Mouse (Mus musculus) neural tube, embryonic 13.5 days (tissue): Measurements from ENCODE around the gene Pax9. TPM values are rescaled to one million over a fixed set of nuclear protein-coding genes. Genes with fewer than 3 reads are reported as not detected.

ENCODE experiments used
- ATAC-seq: fragments of 200-750 bp; cut with Nextera tagmentation; 2 replicates; pipeline ENCODE4 v1.8.0; 2017; ENCODE audit warnings: low read depth, mild to moderate bottlenecking, moderate TSS enrichment, moderate library complexity
- H3K27ac ChIP-seq: fragments of 300-500 bp; sonication (generic); replicated peaks from 2 replicates; pipeline ENCODE4 v1.5.1; 2015; ENCODE audit warnings: moderate library complexity, mild to moderate bottlenecking, inconsistent platforms
- H3K27me3 ChIP-seq: fragments of 300-500 bp; sonication (generic); 2 replicates; pipeline ENCODE4 v1.6.1; 2015; ENCODE audit warnings: mild to moderate bottlenecking, inconsistent platforms
- H3K36me3 ChIP-seq: fragments of 300-500 bp; sonication (generic); 2 replicates; pipeline ENCODE4 v1.6.1; 2015; ENCODE audit warnings: mild to moderate bottlenecking, inconsistent platforms
- H3K4me1 ChIP-seq: fragments of 300-500 bp; sonication (generic); replicated peaks from 2 replicates; pipeline ENCODE4 v1.6.1; 2015; ENCODE audit warnings: inconsistent platforms
- H3K4me2 ChIP-seq: fragments of 300-500 bp; sonication (generic); 2 replicates; pipeline ENCODE4 v1.6.1; 2015; ENCODE audit warnings: inconsistent platforms, mild to moderate bottlenecking, moderate library complexity
- H3K4me3 ChIP-seq: fragments of 300-500 bp; sonication (generic); 2 replicates; pipeline ENCODE4 v1.5.1; 2015; ENCODE audit warnings: mild to moderate bottlenecking, inconsistent platforms
- H3K9ac ChIP-seq: fragments of 300-500 bp; sonication (generic); 2 replicates; pipeline ENCODE4 v1.6.1; 2015; ENCODE audit warnings: moderate library complexity, mild to moderate bottlenecking, inconsistent platforms
- H3K9me3 ChIP-seq: fragments of 300-500 bp; sonication (generic); 2 replicates; pipeline ENCODE4 v1.6.1; 2016; ENCODE audit warnings: inconsistent platforms
- WGBS: fragments of 180-500 bp; shearing (Covaris S2); methylation state at CpG from one replicate; pipeline ENCODE4 v1.1.7; 2015; 5-methylcytosine and 5-hydroxymethylcytosine counted together
- polyA plus RNA-seq: library from polyadenylated mRNA; unstranded; fragments of >200 nt; fragmentation: Nextera tagmentation; extraction: Ambion mirVana; gene quantifications from 2 replicates; pipeline ENCODE4 v1.2.1, GENCODE M21; 2015

The Pax9 gene
- polyA plus RNA-seq: 0.56 and 2.2 TPM in 2 replicates

GRCm38 (mm10) chr12:56691427-56692079 lies at the start of gene Pax9:
Pax9 (plus strand) TSS chr12:56691767.
- no peaks in the 10 kb centered on the region for H3K36me3 ChIP-seq
- H3K9me3 ChIP-seq: no peaks in the 10 kb centered on the region
- H3K4me3 ChIP-seq: peak within 1 kb of the TSS; percentile 17
- no peak for ATAC-seq
- H3K9ac ChIP-seq: no peak within 1 kb of the TSS
- H3K27me3 ChIP-seq: peaks cover 100% of the 10 kb centered on the region
- no peak within 1 kb of the TSS for H3K27ac ChIP-seq
- whole genome bisulfite sequencing: 1% methylated on average over 39 of the region's 40 CpGs
- H3K4me1 ChIP-seq: peaks cover 19% of the 10 kb centered on the region
- peak within 1 kb of the TSS; percentile 30 for H3K4me2 ChIP-seq

DNA sequence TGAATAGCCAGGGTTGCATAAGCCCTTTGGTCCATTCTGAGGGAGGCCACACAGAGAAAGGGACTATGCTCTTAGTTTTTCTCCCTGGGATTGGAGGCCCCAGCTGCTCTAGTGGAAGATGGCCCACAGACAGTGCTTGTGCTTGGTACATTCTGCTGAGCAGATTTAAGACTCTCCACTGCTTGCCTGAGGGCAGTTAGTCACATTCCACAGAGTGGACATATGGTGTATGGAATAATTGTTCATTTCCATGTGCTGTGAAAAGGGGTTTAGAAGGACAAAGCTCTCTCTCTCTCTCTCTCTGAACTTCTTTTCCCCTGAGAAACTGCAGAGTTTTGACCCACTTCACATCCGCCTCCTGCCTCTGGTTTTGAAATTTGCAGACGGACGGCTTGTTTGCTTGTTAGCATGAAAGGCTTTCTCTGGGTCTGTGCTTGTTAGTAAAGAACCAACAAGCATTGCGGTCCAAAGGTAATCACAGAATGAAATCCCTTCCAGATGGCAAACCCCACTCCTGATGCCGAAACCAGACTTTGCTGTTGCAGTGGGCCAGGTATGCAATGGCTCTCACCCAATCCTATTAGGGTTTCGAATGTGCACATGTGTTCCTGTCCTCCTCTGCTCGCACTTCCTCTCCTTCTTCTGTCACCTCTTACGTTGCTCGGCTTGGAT lies 22.0 kb upstream of the Pax9 start:
- ATAC-seq: no peak
- H3K36me3 ChIP-seq: no peaks in the 10 kb centered on the region
- H3K9me3 ChIP-seq: no peaks in the 10 kb centered on the region
- H3K4me2 ChIP-seq: no peak overlapping the region
- no peak overlapping the region for H3K27ac ChIP-seq
- H3K4me3 ChIP-seq: no peak overlapping the region
- no peaks in the 10 kb centered on the region for H3K4me1 ChIP-seq
- no peak overlapping the region for H3K9ac ChIP-seq
- WGBS: 81% methylated on average over 9 of the region's 9 CpGs
- peaks cover 11% of the 10 kb centered on the region for H3K27me3 ChIP-seq

- 92% methylated on average over 9 of the region's 9 CpGs for WGBS
- H3K4me1 ChIP-seq: no peaks in the 10 kb centered on the region
Observed at GRCm38 (mm10) chr12:56670795-56671194, 20.8 kb upstream of the Pax9 start.

DNA sequence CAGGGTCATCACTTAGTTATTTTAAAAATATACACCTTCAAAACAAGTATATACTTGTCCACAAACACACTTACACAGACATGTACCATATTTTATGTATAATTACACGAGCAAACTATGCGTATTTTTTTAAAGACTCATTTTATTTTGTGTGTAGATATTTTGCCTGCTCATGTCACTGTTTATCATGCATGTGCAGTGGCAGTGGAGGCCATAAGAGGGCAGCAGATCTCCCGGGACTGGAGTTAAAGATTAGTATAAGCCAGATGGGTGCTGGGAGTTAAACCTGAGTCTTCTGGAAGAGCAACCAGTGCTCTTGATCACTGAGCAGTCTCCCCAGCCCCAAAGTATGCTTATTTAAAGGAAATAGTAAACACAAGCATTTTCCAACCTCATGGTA lies 16.8 kb upstream of the Pax9 start:
- H3K4me1 ChIP-seq: no peaks in the 10 kb centered on the region
- 33% methylated on average over 3 of the region's 3 CpGs for WGBS
- no peak overlapping the region for H3K9ac ChIP-seq
- H3K27ac ChIP-seq: no peak overlapping the region
- ATAC-seq: no peak
- no peak overlapping the region for H3K4me2 ChIP-seq
- H3K9me3 ChIP-seq: no peaks in the 10 kb centered on the region
- H3K4me3 ChIP-seq: no peak overlapping the region
- H3K36me3 ChIP-seq: no peaks in the 10 kb centered on the region
- peaks cover 48% of the 10 kb centered on the region for H3K27me3 ChIP-seq

More at GRCm38 (mm10) chr12:56670795-56671194, 20.8 kb upstream of the Pax9 start:
- peaks cover 16% of the 10 kb centered on the region for H3K27me3 ChIP-seq
- no peak for ATAC-seq
- H3K27ac ChIP-seq: no peak overlapping the region
- no peak overlapping the region for H3K9ac ChIP-seq
- H3K4me3 ChIP-seq: no peak overlapping the region
- H3K36me3 ChIP-seq: no peaks in the 10 kb centered on the region
- H3K4me2 ChIP-seq: no peak overlapping the region
- H3K9me3 ChIP-seq: no peaks in the 10 kb centered on the region

DNA sequence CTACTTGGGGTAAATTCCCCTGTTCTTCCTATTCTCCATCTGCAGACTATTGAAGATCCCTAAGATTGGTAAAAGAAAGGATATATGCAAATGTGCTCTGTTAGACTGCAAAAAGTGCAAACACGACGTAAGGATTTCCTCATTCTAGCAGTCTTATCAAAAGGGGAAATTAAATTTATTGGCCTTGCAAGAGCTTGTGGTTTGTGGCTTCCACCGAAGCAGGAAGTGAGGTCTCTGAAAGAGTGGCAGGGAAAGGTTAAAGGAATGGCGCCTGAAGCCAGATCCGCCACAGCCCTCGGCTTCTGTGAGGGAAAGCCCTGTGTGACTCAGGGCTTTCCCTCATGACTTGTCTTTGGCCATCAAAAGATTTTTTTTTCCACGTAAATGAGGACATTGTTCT lies 13.9 kb upstream of the Pax9 start:
- no peak for ATAC-seq
- Histone ChIP-seq H3K27me3 (peaks cover 66% of the 10 kb centered on the region), H3K4me2 (no peak overlapping the region), H3K27ac (no peak overlapping the region), H3K9me3 (no peaks in the 10 kb centered on the region), H3K36me3 (no peaks in the 10 kb centered on the region), H3K4me3 (no peak overlapping the region), H3K4me1 (peaks cover 10% of the 10 kb centered on the region), H3K9ac (no peak overlapping the region)
- 70% methylated on average over 7 of the region's 7 CpGs for WGBS

DNA sequence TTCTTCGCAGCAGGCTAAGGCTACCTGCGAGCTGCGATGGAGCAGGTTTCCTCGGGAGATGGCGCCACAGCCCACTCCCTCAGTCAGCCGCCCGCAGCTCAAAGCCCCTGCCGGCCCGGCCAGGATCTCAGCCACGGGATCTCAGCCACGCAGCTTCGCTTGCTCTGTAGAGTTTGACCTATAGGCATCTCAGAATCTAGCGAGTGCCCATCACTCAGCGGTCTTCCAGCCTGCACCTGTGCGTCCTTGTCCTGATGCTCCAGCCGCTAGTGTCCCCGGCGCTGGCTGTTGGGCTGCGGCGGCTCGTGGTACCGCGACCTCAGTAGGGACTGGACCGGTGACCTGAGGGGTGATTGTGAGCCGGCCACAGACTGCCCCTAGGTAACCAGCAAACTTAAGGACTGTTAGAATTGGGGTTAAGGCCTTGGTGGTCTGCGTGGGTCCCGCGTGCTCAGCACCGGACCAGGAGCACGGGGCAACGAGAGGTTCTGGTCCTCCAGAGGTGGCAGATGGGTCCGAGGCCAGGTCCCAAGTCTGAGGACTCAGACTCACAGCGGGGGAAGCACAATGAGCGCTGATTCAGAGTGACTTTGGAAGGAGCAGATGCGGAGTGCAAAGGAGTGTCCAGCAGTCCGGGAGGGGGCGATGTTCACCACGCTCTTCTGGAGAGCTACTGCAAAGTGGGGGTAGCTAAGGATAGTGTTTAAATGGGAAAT lies 10.3 kb upstream of the Pax9 start:
- peaks cover 93% of the 10 kb centered on the region for H3K27me3 ChIP-seq

DNA sequence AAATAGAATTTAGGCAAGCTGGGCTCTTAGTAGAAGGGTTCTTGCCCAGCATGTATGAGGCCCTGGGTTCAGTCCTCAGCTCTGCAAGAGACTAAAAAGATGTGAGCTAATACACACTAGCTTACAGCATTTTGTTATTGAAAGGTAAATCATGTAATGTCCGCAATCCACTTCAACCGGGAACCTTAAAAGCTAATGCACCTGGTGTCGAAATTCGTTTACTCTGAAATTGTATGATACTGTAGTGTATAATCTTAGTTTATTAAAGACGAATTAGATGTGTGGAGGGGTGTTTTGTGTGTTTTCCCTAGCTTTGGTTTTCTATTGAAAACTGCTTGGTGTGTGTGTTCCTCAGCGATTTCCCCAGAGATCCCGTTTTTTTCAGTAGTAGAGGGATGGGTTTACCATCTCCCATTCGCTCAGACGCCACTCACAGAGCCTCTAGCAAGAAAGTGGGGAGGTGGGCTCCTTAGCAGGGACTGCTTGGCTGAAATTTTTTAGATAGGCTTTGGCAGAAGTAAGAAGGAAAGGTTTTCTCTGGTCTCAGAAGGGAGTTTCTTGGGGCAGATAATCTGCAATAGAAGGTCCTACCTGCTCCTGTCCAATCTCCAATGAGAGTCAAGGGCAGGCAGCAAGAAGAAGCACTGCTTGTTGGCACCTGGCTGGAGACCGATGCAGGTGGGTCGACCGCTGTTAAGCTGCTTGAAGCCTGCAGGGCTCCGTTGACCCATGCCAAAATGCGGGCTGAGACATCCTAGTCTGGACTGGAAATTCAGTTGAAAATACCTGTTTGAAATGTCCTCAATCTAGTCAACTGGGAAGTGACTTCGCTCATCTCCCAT lies 3.7 kb upstream of the Pax9 start:
- Histone ChIP-seq H3K9ac (no peak overlapping the region), H3K4me2 (no peak overlapping the region), H3K9me3 (no peaks in the 10 kb centered on the region), H3K36me3 (no peaks in the 10 kb centered on the region), H3K4me1 (peaks cover 5% of the 10 kb centered on the region; the same call in 1 of the 2 replicates), H3K4me3 (no peak overlapping the region), H3K27me3 (peaks cover 100% of the 10 kb centered on the region), H3K27ac (no peak overlapping the region)
- no peak for ATAC-seq
- 6% methylated on average over 15 of the region's 15 CpGs for WGBS

More for the DNA sequence above, 10.3 kb upstream of the Pax9 start:
- WGBS: under 1% methylated on average over 38 of the region's 38 CpGs
- Histone ChIP-seq H3K36me3 (no peaks in the 10 kb centered on the region), H3K9me3 (no peaks in the 10 kb centered on the region), H3K4me1 (peaks cover 10% of the 10 kb centered on the region), H3K9ac (peak overlapping the region; percentile 55), H3K27ac (no peak overlapping the region), H3K4me3 (peak overlapping the region; percentile 36), H3K4me2 (peak overlapping the region; percentile 62)
- ATAC-seq: peak; percentile 79

DNA sequence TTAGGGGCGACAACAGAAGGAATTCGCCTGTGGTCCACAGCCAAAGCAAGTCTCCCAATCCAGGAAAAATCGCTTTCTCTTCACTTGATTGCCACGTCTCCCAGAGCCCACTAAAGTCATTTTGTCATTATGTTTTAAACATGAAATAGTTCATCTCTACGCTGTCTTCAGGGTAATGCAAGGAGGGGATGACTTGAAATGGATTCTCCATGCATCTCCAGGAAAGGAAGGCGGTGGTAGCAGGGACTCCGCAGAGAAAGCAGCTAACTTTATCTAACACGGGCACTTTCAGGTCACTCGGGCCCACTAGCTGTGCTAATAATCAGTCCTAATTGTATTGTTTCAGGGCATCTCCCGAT lies 3.1 kb upstream of the Pax9 start:
- H3K9ac ChIP-seq: no peak overlapping the region
- no peaks in the 10 kb centered on the region for H3K9me3 ChIP-seq
- H3K27ac ChIP-seq: no peak overlapping the region
- no peak overlapping the region for H3K4me3 ChIP-seq
- peaks cover 100% of the 10 kb centered on the region for H3K27me3 ChIP-seq
- H3K36me3 ChIP-seq: no peaks in the 10 kb centered on the region
- WGBS: 6% methylated on average over 10 of the region's 10 CpGs
- H3K4me2 ChIP-seq: no peak overlapping the region
- H3K4me1 ChIP-seq: peaks cover 5% of the 10 kb centered on the region; the same call in 1 of the 2 replicates
- ATAC-seq: no peak

DNA sequence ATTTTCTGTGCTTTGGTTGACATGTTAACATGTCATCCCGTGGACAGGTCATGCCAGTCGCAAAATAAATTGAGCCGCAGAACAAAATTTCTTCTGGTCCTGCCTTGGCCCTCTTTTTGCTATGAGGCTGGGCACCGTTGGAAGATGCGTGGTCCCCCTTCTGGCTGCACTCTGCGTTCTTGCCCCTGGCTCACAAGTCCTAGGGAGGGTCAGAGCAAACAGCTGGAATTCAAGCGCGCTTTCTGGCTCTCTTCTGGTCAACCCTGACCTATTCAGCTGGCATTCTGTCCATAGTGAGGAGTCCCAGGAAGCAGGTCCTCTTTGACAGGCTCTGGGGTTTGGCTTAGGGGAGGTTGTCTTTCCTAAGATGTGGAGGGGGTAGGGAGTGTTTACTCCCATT lies 2.6 kb upstream of the Pax9 start:
- 3% methylated on average over 8 of the region's 8 CpGs for WGBS
- no peak for ATAC-seq
- peaks cover 100% of the 10 kb centered on the region for H3K27me3 ChIP-seq
- no peak overlapping the region for H3K9ac ChIP-seq
- no peak overlapping the region for H3K27ac ChIP-seq
- no peaks in the 10 kb centered on the region for H3K9me3 ChIP-seq
- H3K4me2 ChIP-seq: no peak overlapping the region
- H3K36me3 ChIP-seq: no peaks in the 10 kb centered on the region
- H3K4me3 ChIP-seq: no peak overlapping the region
- peaks cover 5% of the 10 kb centered on the region; the same call in 1 of the 2 replicates for H3K4me1 ChIP-seq

DNA sequence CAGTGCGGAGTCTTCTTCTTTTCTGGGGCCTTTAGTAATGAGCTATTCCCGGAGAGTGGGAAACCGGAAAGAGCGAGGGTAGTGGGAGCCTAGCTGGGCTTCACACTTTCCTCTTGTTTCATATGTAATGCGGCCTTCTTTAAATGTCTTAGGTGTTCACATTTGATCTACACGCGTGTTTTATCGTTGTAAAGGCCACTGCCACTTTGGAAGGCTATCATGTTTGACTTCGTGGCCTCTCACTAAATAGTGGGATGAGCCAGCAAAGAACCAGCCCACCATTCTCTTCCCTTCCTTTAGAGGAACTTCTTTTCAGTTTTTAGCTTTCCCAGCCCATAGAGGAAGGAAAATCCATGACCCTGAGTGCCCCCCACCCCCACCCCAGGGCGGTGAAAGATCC lies 2.2 kb upstream of the Pax9 start:
- 7% methylated on average over 10 of the region's 10 CpGs for WGBS
- ATAC-seq: no peak

GRCm38 (mm10) chr12:56689736-56690135 lies 1.8 kb upstream of the Pax9 start:
- H3K4me1 ChIP-seq: peaks cover 5% of the 10 kb centered on the region; the same call in 1 of the 2 replicates
- WGBS: under 1% methylated on average over 25 of the region's 25 CpGs
- no peak overlapping the region for H3K9ac ChIP-seq
- no peaks in the 10 kb centered on the region for H3K36me3 ChIP-seq
- H3K27ac ChIP-seq: no peak overlapping the region
- H3K27me3 ChIP-seq: peaks cover 100% of the 10 kb centered on the region
- H3K9me3 ChIP-seq: no peaks in the 10 kb centered on the region
- ATAC-seq: no peak
- H3K4me3 ChIP-seq: no peak overlapping the region
- peak overlapping the region; percentile 4; the same call in 1 of the 2 replicates for H3K4me2 ChIP-seq

More for the DNA sequence above, 2.2 kb upstream of the Pax9 start:
- H3K4me2 ChIP-seq: no peak overlapping the region
- H3K27me3 ChIP-seq: peaks cover 100% of the 10 kb centered on the region
- H3K4me3 ChIP-seq: no peak overlapping the region
- H3K36me3 ChIP-seq: no peaks in the 10 kb centered on the region
- no peak overlapping the region for H3K27ac ChIP-seq
- no peaks in the 10 kb centered on the region for H3K9me3 ChIP-seq
- no peak overlapping the region for H3K9ac ChIP-seq
- peaks cover 5% of the 10 kb centered on the region; the same call in 1 of the 2 replicates for H3K4me1 ChIP-seq
